Mouse (Mus musculus): Measurements from ENCODE around the gene Anxa6. TPM values are rescaled to one million over a fixed set of nuclear protein-coding genes. Genes with fewer than 3 reads are reported as not detected.
A peak's percentile ranks its signal among the peaks of the same experiment; 100 is the strongest.

The Anxa6 gene
- total and polyA plus RNA-seq, 3 experiments, result 136 to 213 (median 205) TPM

DNA sequence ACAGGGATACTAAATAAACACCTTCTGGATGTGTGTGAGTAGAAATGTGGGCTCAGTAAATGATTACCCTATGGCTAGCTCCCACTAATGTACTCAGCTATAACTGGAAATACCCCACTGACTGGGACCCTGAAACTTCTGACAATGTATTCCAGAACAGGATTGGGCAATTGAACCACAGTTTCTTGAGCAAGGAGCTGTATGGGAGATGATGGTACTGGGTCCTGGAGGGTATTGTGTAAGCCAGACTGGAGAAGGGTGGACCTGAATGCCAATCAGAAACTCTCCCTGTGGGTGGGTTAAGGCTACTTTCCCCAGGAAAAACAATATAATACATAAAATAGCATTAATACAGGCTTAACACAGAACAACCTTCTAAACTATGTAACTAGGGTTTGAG, 43.3 kb downstream of the Anxa6 start:
- no peaks in the 10 kb centered on the region for H3K27me3 ChIP-seq (ENCODE audit: control insufficient read depth, insufficient read depth, low read length)
- H3K9ac ChIP-seq (ENCODE audit: low read depth, low read length), result no peak overlapping the region
- no peak overlapping the region for H3K27ac ChIP-seq
- no peaks in the 10 kb centered on the region for H3K36me3 ChIP-seq (ENCODE audit: control insufficient read depth, insufficient read depth, low read length)
- H3K4me1 ChIP-seq (ENCODE audit: control insufficient read depth, insufficient read depth, low read length), result no peaks in the 10 kb centered on the region
- no peak for DNase-seq
- intact Hi-C loops (cut with DNase I), result no loop called here
- H3K79me2 ChIP-seq (replicated peaks; ENCODE audit: control insufficient read depth, insufficient read depth, low read length), result no peaks in the 10 kb centered on the region
- H3K4me3 ChIP-seq, result no peak overlapping the region
- TF ChIP-seq POLR2A (IDR thresholded peaks at IDR 0.05; ENCODE audit: insufficient read depth, low read depth, low read length) (no peak), EP300 (IDR thresholded peaks at IDR 0.05; ENCODE audit: insufficient read depth, low read depth, low read length) (no peak), CTCF (IDR thresholded peaks at IDR 0.05) (no peak)

- Histone ChIP-seq H3K27ac (no peak overlapping the region), H3K27me3 (ENCODE audit: control insufficient read depth, insufficient read depth, low read length) (no peaks in the 10 kb centered on the region), H3K9ac (ENCODE audit: low read depth, low read length) (no peak overlapping the region), H3K4me1 (ENCODE audit: control insufficient read depth, insufficient read depth, low read length) (0 out of 2 replicates have a peak, but pooled peaks cover under 1% of the 10 kb centered on the region), H3K4me3 (no peak overlapping the region), H3K36me3 (ENCODE audit: control insufficient read depth, insufficient read depth, low read length) (no peaks in the 10 kb centered on the region), H3K79me2 (replicated peaks; ENCODE audit: control insufficient read depth, insufficient read depth, low read length) (no peaks in the 10 kb centered on the region)
- intact Hi-C loops (cut with DNase I), result no loop called here
- no peak for TF ChIP-seq EP300 (IDR thresholded peaks at IDR 0.05; ENCODE audit: insufficient read depth, low read depth, low read length)
- TF ChIP-seq POLR2A (IDR thresholded peaks at IDR 0.05; ENCODE audit: insufficient read depth, low read depth, low read length), result no peak
- TF ChIP-seq CTCF (IDR thresholded peaks at IDR 0.05), result no peak
- DNase-seq, result no peak
- WGBS, result 86% methylated on average over 8 of the region's 8 CpGs
These were observed 44.4 kb downstream of the Anxa6 start for GRCm38 (mm10) chr11:54988754-54989349.

DNA sequence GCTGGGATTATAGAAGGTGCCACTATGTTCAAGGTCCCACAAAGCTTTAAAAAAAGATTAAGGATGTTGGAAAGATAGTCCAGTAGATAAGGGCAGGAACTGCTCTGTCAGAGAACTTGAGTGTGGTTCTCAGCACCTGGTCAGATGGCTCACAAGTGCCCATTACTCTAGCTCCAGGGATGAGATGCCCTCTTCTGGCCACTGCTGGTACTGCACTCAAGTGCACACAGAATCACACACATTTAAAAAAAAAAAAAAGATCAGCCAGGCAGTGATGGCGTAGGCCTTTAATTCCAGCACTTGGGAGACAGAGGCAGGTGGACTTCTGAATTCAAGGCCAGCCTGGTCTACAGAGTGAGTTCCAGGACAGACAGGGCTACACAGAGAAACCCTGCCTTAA, 45.3 kb downstream of the Anxa6 start:
- 94% methylated on average over 1 of the region's 1 CpGs for whole genome bisulfite sequencing
- H3K27me3 ChIP-seq (ENCODE audit: control insufficient read depth, insufficient read depth, low read length), result no peaks in the 10 kb centered on the region
- H3K79me2 ChIP-seq (replicated peaks; ENCODE audit: control insufficient read depth, insufficient read depth, low read length), result no peaks in the 10 kb centered on the region
- no peak overlapping the region for H3K4me3 ChIP-seq
- H3K36me3 ChIP-seq (ENCODE audit: control insufficient read depth, insufficient read depth, low read length), result no peaks in the 10 kb centered on the region
- DNase-seq, result peak in 1 of 2 experiments; percentile 50
- 0 out of 2 replicates have a peak, but pooled peaks cover 2% of the 10 kb centered on the region for H3K4me1 ChIP-seq (ENCODE audit: control insufficient read depth, insufficient read depth, low read length)
- H3K9ac ChIP-seq (ENCODE audit: low read depth, low read length), result no peak overlapping the region
- intact Hi-C loops (cut with DNase I), result no loop called here
- no peak overlapping the region for H3K27ac ChIP-seq
- no peak for TF ChIP-seq EP300 (IDR thresholded peaks at IDR 0.05; ENCODE audit: insufficient read depth, low read depth, low read length)
- TF ChIP-seq CTCF (IDR thresholded peaks at IDR 0.05), result peak; percentile 78

DNA sequence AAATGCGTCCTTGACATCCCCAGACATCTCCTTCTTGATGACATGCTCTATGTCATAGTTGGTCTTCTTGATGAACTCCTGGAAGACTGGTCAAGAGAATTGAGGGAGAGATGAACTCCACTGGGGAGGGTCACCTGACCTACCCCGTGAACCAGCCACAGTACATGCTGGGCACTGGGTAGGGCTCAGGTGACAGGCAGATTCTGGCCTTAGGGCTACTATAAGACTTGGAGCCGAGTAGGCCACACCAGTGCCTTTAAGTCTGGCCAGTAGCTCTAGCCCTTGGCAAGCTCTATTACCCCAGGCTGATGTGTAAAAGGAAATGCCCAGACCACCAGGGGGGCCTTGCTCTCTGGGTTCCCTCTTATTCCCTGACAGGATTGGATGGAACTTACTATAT, 48.2 kb downstream of the Anxa6 start:
- DNase-seq, result peak in 1 of 2 experiments; percentile 33
- WGBS, result 67% methylated on average over 3 of the region's 3 CpGs
- H3K27me3 ChIP-seq (ENCODE audit: control insufficient read depth, insufficient read depth, low read length), result no peaks in the 10 kb centered on the region
- no peak overlapping the region for H3K9ac ChIP-seq (ENCODE audit: low read depth, low read length)
- TF ChIP-seq POLR2A (IDR thresholded peaks at IDR 0.05; ENCODE audit: insufficient read depth, low read depth, low read length) (no peak), EP300 (IDR thresholded peaks at IDR 0.05; ENCODE audit: insufficient read depth, low read depth, low read length) (no peak), CTCF (IDR thresholded peaks at IDR 0.05) (no peak)
- intact Hi-C loops (cut with DNase I), result no loop called here
- H3K79me2 ChIP-seq (replicated peaks; ENCODE audit: control insufficient read depth, insufficient read depth, low read length), result no peaks in the 10 kb centered on the region
- no peak overlapping the region for H3K27ac ChIP-seq
- H3K36me3 ChIP-seq (ENCODE audit: control insufficient read depth, insufficient read depth, low read length), result no peaks in the 10 kb centered on the region
- 0 out of 2 replicates have a peak, but pooled peaks cover 2% of the 10 kb centered on the region for H3K4me1 ChIP-seq (ENCODE audit: control insufficient read depth, insufficient read depth, low read length)
- no peak overlapping the region for H3K4me3 ChIP-seq

DNA sequence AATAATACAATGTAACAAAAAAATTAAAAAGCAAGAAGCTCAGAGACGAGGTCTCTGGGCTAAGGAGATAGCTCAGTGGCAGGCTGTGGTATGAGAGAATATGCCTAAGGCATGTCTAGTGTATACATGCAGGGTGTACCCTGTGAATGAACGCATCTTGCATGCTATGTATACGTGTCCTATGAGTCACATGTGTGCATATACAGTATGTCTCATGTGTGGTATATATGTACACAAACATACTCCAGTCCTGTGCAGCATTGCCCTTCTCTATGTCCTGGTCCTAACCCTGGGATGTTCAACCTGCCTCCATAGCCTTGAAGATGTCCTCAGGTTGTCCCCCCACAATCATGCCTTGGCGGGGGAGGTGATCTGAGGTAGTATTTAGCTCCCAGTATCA, 48.7 kb downstream of the Anxa6 start:
- no peak for DNase-seq
- 0 out of 2 replicates have a peak, but pooled peaks cover 2% of the 10 kb centered on the region for H3K4me1 ChIP-seq (ENCODE audit: control insufficient read depth, insufficient read depth, low read length)
- intact Hi-C loops (cut with DNase I), result loop anchor here (1.0 to 5.0 kb wide), 3 partner anchors 53 to 282 kb away; no protein-coding TSS in a partner anchor
- no peaks in the 10 kb centered on the region for H3K36me3 ChIP-seq (ENCODE audit: control insufficient read depth, insufficient read depth, low read length)
- H3K9ac ChIP-seq (ENCODE audit: low read depth, low read length), result no peak overlapping the region
- TF ChIP-seq POLR2A (IDR thresholded peaks at IDR 0.05; ENCODE audit: insufficient read depth, low read depth, low read length) (no peak), EP300 (IDR thresholded peaks at IDR 0.05; ENCODE audit: insufficient read depth, low read depth, low read length) (no peak), CTCF (IDR thresholded peaks at IDR 0.05) (no peak)
- 67% methylated on average over 4 of the region's 4 CpGs for WGBS
- H3K4me3 ChIP-seq, result no peak overlapping the region
- H3K27ac ChIP-seq, result no peak overlapping the region
- no peaks in the 10 kb centered on the region for H3K79me2 ChIP-seq (replicated peaks; ENCODE audit: control insufficient read depth, insufficient read depth, low read length)
- H3K27me3 ChIP-seq (ENCODE audit: control insufficient read depth, insufficient read depth, low read length), result no peaks in the 10 kb centered on the region

GRCm38 (mm10) chr11:54984085-54984484, 49.2 kb downstream of the Anxa6 start:
- 0 out of 2 replicates have a peak, but pooled peaks cover 2% of the 10 kb centered on the region for H3K4me1 ChIP-seq (ENCODE audit: control insufficient read depth, insufficient read depth, low read length)
- H3K79me2 ChIP-seq (replicated peaks; ENCODE audit: control insufficient read depth, insufficient read depth, low read length), result no peaks in the 10 kb centered on the region
- WGBS, result under 1% methylated on average over 6 of the region's 6 CpGs
- TF ChIP-seq CTCF (IDR thresholded peaks at IDR 0.05) (peak; percentile 97), EP300 (IDR thresholded peaks at IDR 0.05; ENCODE audit: insufficient read depth, low read depth, low read length) (no peak)
- no peak overlapping the region for H3K4me3 ChIP-seq
- DNase-seq, result peak; percentile 55 to 78
- intact Hi-C loops (cut with DNase I), result loop anchor here (1.0 to 5.0 kb wide), 3 partner anchors 53 to 282 kb away; no protein-coding TSS in a partner anchor
- H3K27me3 ChIP-seq (ENCODE audit: control insufficient read depth, insufficient read depth, low read length), result no peaks in the 10 kb centered on the region
- H3K36me3 ChIP-seq (ENCODE audit: control insufficient read depth, insufficient read depth, low read length), result no peaks in the 10 kb centered on the region
- H3K27ac ChIP-seq, result no peak overlapping the region
- H3K9ac ChIP-seq (ENCODE audit: low read depth, low read length), result no peak overlapping the region

All from heart, adult 2 months (tissue).